Mouse (Mus musculus) forebrain, embryonic 13.5 days (tissue): Measurements from ENCODE around the gene Gba. TPM values are rescaled to one million over a fixed set of nuclear protein-coding genes. Genes with fewer than 3 reads are reported as not detected.
A peak's percentile ranks its signal among the peaks of the same experiment; 100 is the strongest.

Source experiments
- ATAC-seq: fragments of 200-750 bp; cut with Nextera tagmentation; 2 replicates; pipeline ENCODE4 v1.8.0; 2017
- H3K27ac ChIP-seq: fragments of 300-500 bp; sonication (generic); 2 replicates; pipeline ENCODE4 v1.5.1; 2015; ENCODE audit warnings: inconsistent platforms, mild to moderate bottlenecking, moderate library complexity
- H3K27me3 ChIP-seq: fragments of 300-500 bp; sonication (generic); 2 replicates; pipeline ENCODE4 v1.6.1; 2015; ENCODE audit warnings: mild to moderate bottlenecking, inconsistent platforms
- H3K36me3 ChIP-seq: fragments of 300-500 bp; sonication (generic); 2 replicates; pipeline ENCODE4 v1.6.1; 2015; ENCODE audit warnings: mild to moderate bottlenecking, inconsistent platforms; ENCODE audit not compliant: poor library complexity, severe bottlenecking
- H3K4me1 ChIP-seq: fragments of 300-500 bp; sonication (generic); 2 replicates; pipeline ENCODE4 v1.6.1; 2015; ENCODE audit warnings: inconsistent platforms
- H3K4me2 ChIP-seq: fragments of 300-500 bp; sonication (generic); 2 replicates; pipeline ENCODE4 v1.6.1; 2015; ENCODE audit warnings: inconsistent platforms, mild to moderate bottlenecking, moderate library complexity
- H3K4me3 ChIP-seq: fragments of 300-500 bp; sonication (generic); 2 replicates; pipeline ENCODE4 v1.5.1; 2015; ENCODE audit warnings: mild to moderate bottlenecking, inconsistent platforms
- H3K9ac ChIP-seq: fragments of 300-500 bp; sonication (generic); 2 replicates; pipeline ENCODE4 v1.6.1; 2015; ENCODE audit warnings: mild to moderate bottlenecking, inconsistent platforms
- H3K9me3 ChIP-seq: fragments of 300-500 bp; sonication (generic); replicated peaks from 2 replicates; pipeline ENCODE4 v1.6.1; 2016; ENCODE audit warnings: inconsistent platforms
- whole genome bisulfite sequencing: fragments of 180-500 bp; shearing (Covaris S2); methylation state at CpG from one replicate; pipeline ENCODE4 v1.1.7; 2015; 5-methylcytosine and 5-hydroxymethylcytosine counted together
- polyA plus RNA-seq: library from polyadenylated mRNA; unstranded; fragments of >200 nt; fragmentation: Nextera tagmentation; extraction: Ambion mirVana; gene quantifications from 2 replicates; pipeline ENCODE4 v1.2.1, GENCODE M21; 2015

Gba gene
- polyA plus RNA-seq, 1 experiment from 2014 or later = 34.6 TPM

GRCm38 (mm10) chr3:89225321-89225815 is 22.6 kb downstream of the Gba start:
- Histone ChIP-seq H3K4me2 (peak overlapping the region; percentile 77), H3K9ac (peak overlapping the region; percentile 87), H3K4me3 (peak overlapping the region; percentile 70), H3K4me1 (peaks cover 74% of the 10 kb centered on the region), H3K27me3 (no peaks in the 10 kb centered on the region), H3K9me3 (no peaks in the 10 kb centered on the region), H3K36me3 (peaks cover 42% of the 10 kb centered on the region), H3K27ac (peak overlapping the region; percentile 95)
- no peak for ATAC-seq
- WGBS = 4% methylated on average over 12 of the region's 12 CpGs

DNA sequence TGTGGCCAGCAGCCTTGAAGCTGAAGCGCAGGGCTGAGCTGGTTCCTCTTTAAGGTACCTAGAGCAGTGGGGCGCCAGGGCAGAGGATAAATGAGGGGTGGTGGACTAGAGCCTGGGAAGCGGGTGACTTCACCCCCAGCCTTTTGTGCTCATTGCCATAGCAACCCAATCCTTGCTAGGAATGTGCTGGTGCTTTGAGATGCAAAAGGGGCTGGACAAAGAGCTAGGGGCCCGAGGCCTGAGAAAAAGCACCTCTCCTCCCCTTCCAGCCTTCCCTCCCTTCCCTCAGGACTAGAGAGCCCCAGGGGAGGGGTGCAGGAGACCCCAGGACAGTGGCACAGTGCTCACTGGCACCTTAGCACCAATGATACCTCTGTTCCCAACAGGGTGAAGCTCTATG is 23.2 kb downstream of the Gba start:
- ATAC-seq = peak; percentile 69
- Histone ChIP-seq H3K9me3 (no peaks in the 10 kb centered on the region), H3K27me3 (no peaks in the 10 kb centered on the region), H3K9ac (peak overlapping the region; percentile 87), H3K4me3 (peak overlapping the region; percentile 70), H3K27ac (peak overlapping the region; percentile 95), H3K4me2 (peak overlapping the region; percentile 77), H3K36me3 (peaks cover 40% of the 10 kb centered on the region), H3K4me1 (peaks cover 72% of the 10 kb centered on the region)
- 0% methylated on average over 4 of the region's 4 CpGs for WGBS

DNA sequence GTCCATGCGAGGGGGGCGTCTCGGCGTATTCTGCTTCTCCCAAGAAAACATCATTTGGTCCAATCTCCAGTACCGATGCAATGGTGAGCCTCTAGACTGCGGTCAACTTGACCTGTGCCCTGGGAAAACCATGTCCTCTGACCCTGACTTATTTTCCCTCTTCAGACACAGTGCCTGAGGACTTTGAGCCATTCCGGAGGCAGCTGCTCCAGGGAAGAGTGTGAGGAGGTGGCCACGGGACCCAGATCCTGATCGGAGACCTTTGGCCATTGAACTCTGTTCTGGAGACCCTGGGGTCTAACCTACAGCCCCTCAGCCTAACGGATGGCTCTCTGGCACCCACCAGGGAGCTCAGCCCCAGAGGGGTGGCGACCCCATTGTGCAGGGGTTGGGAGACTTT is 23.6 kb downstream of the Gba start:
- peak overlapping the region; percentile 87 for H3K9ac ChIP-seq
- no peaks in the 10 kb centered on the region for H3K9me3 ChIP-seq
- peak overlapping the region; percentile 77 for H3K4me2 ChIP-seq
- H3K27ac ChIP-seq = peak overlapping the region; percentile 95
- H3K4me3 ChIP-seq = peak overlapping the region; percentile 70
- no peak for ATAC-seq
- H3K4me1 ChIP-seq = peaks cover 68% of the 10 kb centered on the region
- WGBS = 2% methylated on average over 11 of the region's 11 CpGs
- H3K27me3 ChIP-seq = no peaks in the 10 kb centered on the region
- H3K36me3 ChIP-seq = peaks cover 35% of the 10 kb centered on the region

- H3K9me3 ChIP-seq = no peaks in the 10 kb centered on the region
- ATAC-seq = no peak; the same call in 1 of the 2 replicates
- no peaks in the 10 kb centered on the region for H3K27me3 ChIP-seq
- H3K27ac ChIP-seq = peak within 1 kb of the TSS; percentile 95
- WGBS = under 1% methylated on average over 21 of the region's 21 CpGs
- H3K9ac ChIP-seq = peak within 1 kb of the TSS; percentile 87
- H3K36me3 ChIP-seq = peaks cover 31% of the 10 kb centered on the region
- peak within 1 kb of the TSS; percentile 77 for H3K4me2 ChIP-seq
- peaks cover 67% of the 10 kb centered on the region for H3K4me1 ChIP-seq
- peak within 1 kb of the TSS; percentile 70 for H3K4me3 ChIP-seq
Observed at GRCm38 (mm10) chr3:89226900-89227299, 24.2 kb downstream of the Gba start, which contains the start of gene Mtx1. TSS of gene Mtx1 (minus strand) at chr3:89227088.

DNA sequence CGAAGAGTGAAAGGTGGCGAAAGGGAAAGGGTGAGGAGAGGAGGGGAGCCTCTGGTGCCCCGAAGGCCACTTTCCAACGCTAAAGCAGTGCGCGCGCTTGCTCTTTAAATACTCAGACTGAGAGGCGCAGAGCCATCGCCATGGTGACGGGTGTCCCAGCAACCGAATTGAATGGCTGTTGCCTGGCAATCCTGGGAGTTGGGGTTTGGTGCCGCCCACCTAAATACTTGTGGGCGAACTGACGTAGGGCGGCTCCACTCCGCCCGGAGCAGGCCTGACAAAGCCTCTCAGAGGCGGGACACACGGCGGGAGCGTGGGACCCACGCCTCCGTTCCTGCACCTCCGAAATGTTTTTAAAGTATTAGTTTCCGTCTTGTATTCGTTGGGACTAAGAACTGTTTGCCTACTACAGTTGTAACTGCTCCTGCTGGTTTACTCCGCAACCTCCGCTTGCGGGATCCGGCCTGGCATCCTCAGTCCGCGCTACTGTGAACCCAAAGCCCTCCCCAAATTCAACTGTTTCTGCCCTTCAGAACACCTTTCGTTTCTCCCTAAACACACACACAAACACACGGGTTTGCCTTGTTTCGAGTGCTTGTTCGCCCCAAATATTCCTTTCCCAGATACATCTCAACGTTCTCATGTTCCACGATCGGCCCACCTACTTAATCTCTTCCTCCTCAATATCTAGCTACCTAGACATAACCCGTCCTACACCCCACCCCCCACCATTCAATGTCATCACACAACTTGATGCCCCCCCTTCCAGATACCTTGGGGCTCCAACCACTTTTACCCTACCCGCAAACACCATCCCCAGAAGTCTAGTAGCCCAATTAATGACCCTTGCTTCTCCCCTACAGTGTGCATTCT is 24.8 kb downstream of the Gba start:
- H3K4me2 ChIP-seq = peak overlapping the region; percentile 77
- H3K4me3 ChIP-seq = peak overlapping the region; percentile 70
- WGBS = under 1% methylated on average over 41 of the region's 41 CpGs
- H3K27ac ChIP-seq = peak overlapping the region; percentile 95
- peaks cover 68% of the 10 kb centered on the region for H3K4me1 ChIP-seq
- peak overlapping the region; percentile 87 for H3K9ac ChIP-seq
- no peaks in the 10 kb centered on the region for H3K27me3 ChIP-seq
- no peaks in the 10 kb centered on the region for H3K9me3 ChIP-seq
- ATAC-seq = peak; percentile 89
- peaks cover 27% of the 10 kb centered on the region for H3K36me3 ChIP-seq

DNA sequence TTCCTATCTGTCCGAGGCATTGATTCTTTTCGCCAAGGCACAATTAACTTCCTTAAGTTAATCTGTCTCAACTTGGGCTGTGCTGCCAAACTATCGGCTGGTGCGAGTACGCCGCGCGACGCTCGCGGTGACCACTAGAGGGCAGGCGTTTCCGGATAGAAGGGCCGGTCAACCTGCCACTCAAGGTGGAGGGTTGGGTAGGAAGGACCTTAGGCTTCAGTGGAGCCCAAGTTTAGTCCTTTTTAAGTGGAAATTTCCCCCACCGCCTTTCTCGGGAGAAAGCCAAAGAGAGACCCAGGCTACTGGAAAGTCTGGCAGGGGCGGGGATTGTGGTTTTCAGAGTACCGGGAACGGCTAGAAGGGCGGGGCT is 25.4 kb downstream of the Gba start:
- Histone ChIP-seq H3K27ac (peak overlapping the region; percentile 95), H3K4me3 (peak overlapping the region; percentile 70), H3K9me3 (no peaks in the 10 kb centered on the region), H3K9ac (peak overlapping the region; percentile 87), H3K4me1 (peaks cover 62% of the 10 kb centered on the region), H3K4me2 (peak overlapping the region; percentile 77), H3K36me3 (peaks cover 24% of the 10 kb centered on the region), H3K27me3 (no peaks in the 10 kb centered on the region)
- peak; percentile 33 for ATAC-seq
- under 1% methylated on average over 20 of the region's 20 CpGs for WGBS

- H3K27ac ChIP-seq = peak within 1 kb of the TSS; percentile 95
- peaks cover 24% of the 10 kb centered on the region for H3K36me3 ChIP-seq
- peaks cover 55% of the 10 kb centered on the region for H3K4me1 ChIP-seq
- 28% methylated on average over 10 of the region's 10 CpGs for WGBS
- no peak for ATAC-seq
- peak within 1 kb of the TSS; percentile 77 for H3K4me2 ChIP-seq
- H3K9ac ChIP-seq = peak within 1 kb of the TSS; percentile 87
- H3K9me3 ChIP-seq = no peaks in the 10 kb centered on the region
- peak within 1 kb of the TSS; percentile 70 for H3K4me3 ChIP-seq
- H3K27me3 ChIP-seq = no peaks in the 10 kb centered on the region
Observed at GRCm38 (mm10) chr3:89228836-89229235, 26.1 kb downstream of the Gba start, which contains the start of gene Muc1. TSS of gene Muc1 (plus strand) at chr3:89229057.

DNA sequence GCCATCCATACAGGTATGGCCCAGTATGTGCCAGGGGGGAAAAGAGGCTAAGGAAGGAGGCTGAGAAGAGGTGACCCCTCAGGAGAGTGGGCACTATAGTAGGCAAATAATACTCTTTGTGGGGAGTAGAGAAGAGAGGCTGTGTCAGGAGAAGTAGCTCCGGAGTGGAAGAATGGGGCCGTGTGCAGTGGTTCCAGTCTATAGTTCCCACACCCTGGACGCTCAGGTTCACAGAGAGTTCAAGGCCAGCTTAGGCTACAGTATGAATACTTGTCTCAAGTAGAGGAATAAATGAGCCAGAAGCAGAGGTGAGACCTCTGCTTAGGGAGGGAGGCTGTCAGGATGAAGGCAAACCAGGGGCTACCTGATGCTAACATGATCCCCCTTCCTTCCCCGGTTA is 26.5 kb downstream of the Gba start:
- Histone ChIP-seq H3K36me3 (peaks cover 24% of the 10 kb centered on the region), H3K4me2 (no peak overlapping the region), H3K27me3 (no peaks in the 10 kb centered on the region), H3K27ac (no peak overlapping the region), H3K9me3 (no peaks in the 10 kb centered on the region), H3K4me1 (peaks cover 51% of the 10 kb centered on the region), H3K9ac (no peak overlapping the region), H3K4me3 (0 out of 2 replicates have a peak overlapping the region, but pooled peaks have one; percentile 70)
- no peak for ATAC-seq
- WGBS = 43% methylated on average over 4 of the region's 4 CpGs

DNA sequence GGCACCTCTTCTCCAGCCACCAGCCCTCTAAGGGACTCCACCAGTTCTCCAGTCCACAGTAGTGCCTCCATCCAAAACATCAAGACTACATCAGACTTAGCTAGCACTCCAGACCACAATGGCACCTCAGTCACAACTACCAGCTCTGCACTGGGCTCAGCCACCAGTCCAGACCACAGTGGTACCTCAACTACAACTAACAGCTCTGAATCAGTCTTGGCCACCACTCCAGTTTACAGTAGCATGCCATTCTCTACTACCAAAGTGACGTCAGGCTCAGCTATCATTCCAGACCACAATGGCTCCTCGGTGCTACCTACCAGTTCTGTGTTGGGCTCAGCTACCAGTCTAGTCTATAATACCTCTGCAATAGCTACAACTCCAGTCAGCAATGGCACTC is 27.8 kb downstream of the Gba start:
- no peak for ATAC-seq

DNA sequence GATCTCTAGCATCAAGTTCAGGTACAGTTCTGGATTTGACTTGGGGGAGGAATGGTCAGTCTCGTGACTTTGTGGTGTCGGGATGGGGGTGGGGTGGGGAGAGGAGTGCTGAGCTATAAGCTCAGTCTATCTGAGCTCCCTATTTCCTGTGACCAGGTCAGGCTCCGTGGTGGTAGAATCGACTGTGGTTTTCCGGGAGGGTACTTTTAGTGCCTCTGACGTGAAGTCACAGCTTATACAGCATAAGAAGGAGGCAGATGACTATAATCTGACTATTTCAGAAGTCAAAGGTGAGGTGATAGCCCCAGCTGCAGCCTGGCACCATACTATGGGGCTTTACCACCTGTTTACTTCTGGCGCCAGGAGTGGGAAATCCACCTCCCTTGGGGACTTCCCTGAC is 28.6 kb downstream of the Gba start:
- WGBS = 79% methylated on average over 7 of the region's 7 CpGs
- H3K4me2 ChIP-seq = no peak overlapping the region
- H3K4me3 ChIP-seq = no peak overlapping the region
- H3K4me1 ChIP-seq = peaks cover 30% of the 10 kb centered on the region
- H3K27ac ChIP-seq = no peak overlapping the region
- H3K27me3 ChIP-seq = no peaks in the 10 kb centered on the region
- peaks cover 35% of the 10 kb centered on the region for H3K36me3 ChIP-seq
- H3K9me3 ChIP-seq = no peaks in the 10 kb centered on the region
- no peak for ATAC-seq
- no peak overlapping the region for H3K9ac ChIP-seq

More for the DNA sequence above, 27.8 kb downstream of the Gba start:
- peaks cover 38% of the 10 kb centered on the region for H3K4me1 ChIP-seq
- no peak overlapping the region for H3K9ac ChIP-seq
- H3K36me3 ChIP-seq = peaks cover 27% of the 10 kb centered on the region
- 86% methylated on average over 2 of the region's 2 CpGs for WGBS
- no peak overlapping the region for H3K4me3 ChIP-seq
- H3K9me3 ChIP-seq = no peaks in the 10 kb centered on the region
- no peak overlapping the region for H3K4me2 ChIP-seq
- H3K27me3 ChIP-seq = no peaks in the 10 kb centered on the region
- H3K27ac ChIP-seq = no peak overlapping the region

DNA sequence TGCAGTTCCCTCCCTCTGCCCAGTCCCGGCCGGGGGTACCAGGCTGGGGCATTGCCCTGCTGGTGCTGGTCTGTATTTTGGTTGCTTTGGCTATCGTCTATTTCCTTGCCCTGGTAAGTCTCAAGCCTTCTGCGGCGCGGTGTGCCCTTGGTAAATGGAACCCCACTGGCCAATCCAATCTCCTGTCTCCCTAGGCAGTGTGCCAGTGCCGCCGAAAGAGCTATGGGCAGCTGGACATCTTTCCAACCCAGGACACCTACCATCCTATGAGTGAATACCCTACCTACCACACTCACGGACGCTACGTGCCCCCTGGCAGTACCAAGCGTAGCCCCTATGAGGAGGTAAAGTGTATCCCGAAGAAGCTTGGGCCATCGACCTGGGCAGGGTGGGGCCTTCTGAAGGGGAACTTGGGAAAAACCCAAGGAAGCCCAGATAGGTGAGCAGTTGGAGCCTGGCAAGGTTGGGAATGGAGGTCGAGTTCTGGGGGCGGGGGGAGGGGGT is 29.1 kb downstream of the Gba start:
- ATAC-seq = no peak
- Histone ChIP-seq H3K27ac (no peak overlapping the region), H3K9ac (no peak overlapping the region), H3K4me1 (peaks cover 25% of the 10 kb centered on the region), H3K27me3 (no peaks in the 10 kb centered on the region), H3K4me2 (no peak overlapping the region), H3K36me3 (peaks cover 40% of the 10 kb centered on the region), H3K4me3 (no peak overlapping the region), H3K9me3 (no peaks in the 10 kb centered on the region)
- 79% methylated on average over 16 of the region's 16 CpGs for WGBS

GRCm38 (mm10) chr3:89232614-89233013 is 29.9 kb downstream of the Gba start:
- no peak overlapping the region for H3K27ac ChIP-seq
- no peaks in the 10 kb centered on the region for H3K27me3 ChIP-seq
- 70% methylated on average over 6 of the region's 6 CpGs for WGBS
- H3K9me3 ChIP-seq = no peaks in the 10 kb centered on the region
- no peak overlapping the region for H3K4me3 ChIP-seq
- H3K4me2 ChIP-seq = no peak overlapping the region
- no peak for ATAC-seq
- peaks cover 21% of the 10 kb centered on the region for H3K4me1 ChIP-seq
- H3K9ac ChIP-seq = no peak overlapping the region
- peaks cover 48% of the 10 kb centered on the region for H3K36me3 ChIP-seq
